Mouse (Mus musculus): ENCODE data around the gene Ndufv3. TPM values are rescaled to one million over a fixed set of nuclear protein-coding genes. Genes with fewer than 3 reads are reported as not detected.
"Not testable (repeated sequence)": the region's sequence is repeated elsewhere in the genome, so short reads cannot be mapped to it uniquely, and the experiment has no call there.

Ndufv3 gene
- polyA plus RNA-seq, 1 experiment, result 186 TPM

GRCm38 (mm10) chr17:31540809-31541459 lies 21.0 kb downstream of the Ndufv3 start:
- peak; percentile 39 for DNase-seq (ENCODE audit: low read depth)

GRCm38 (mm10) chr17:31541460-31541831 lies 21.5 kb downstream of the Ndufv3 start:
- peak; percentile 72 for DNase-seq (ENCODE audit: low read depth)
- TF ChIP-seq CTCF (IDR thresholded peaks at IDR 0.05; ENCODE audit: borderline replicate concordance, extremely low read depth, insufficient read depth, insufficient read length) (no peak), POLR2A (IDR thresholded peaks at IDR 0.05; ENCODE audit: borderline replicate concordance, extremely low read depth, insufficient read depth, insufficient read length, poor library complexity, severe bottlenecking) (no peak)

More at GRCm38 (mm10) chr17:31540809-31541459, 21.0 kb downstream of the Ndufv3 start:
- TF ChIP-seq CTCF (IDR thresholded peaks at IDR 0.05; ENCODE audit: borderline replicate concordance, extremely low read depth, insufficient read depth, insufficient read length) (no peak), POLR2A (IDR thresholded peaks at IDR 0.05; ENCODE audit: borderline replicate concordance, extremely low read depth, insufficient read depth, insufficient read length, poor library complexity, severe bottlenecking) (no peak)

- DNase-seq (ENCODE audit: low read depth), result peak; percentile 69
- TF ChIP-seq CTCF (IDR thresholded peaks at IDR 0.05; ENCODE audit: borderline replicate concordance, extremely low read depth, insufficient read depth, insufficient read length) (no peak), POLR2A (IDR thresholded peaks at IDR 0.05; ENCODE audit: borderline replicate concordance, extremely low read depth, insufficient read depth, insufficient read length, poor library complexity, severe bottlenecking) (no peak)
Observed at GRCm38 (mm10) chr17:31543574-31543973, 23.7 kb downstream of the Ndufv3 start.

GRCm38 (mm10) chr17:31546444-31547196 lies 26.7 kb downstream of the Ndufv3 start:
- TF ChIP-seq CTCF (IDR thresholded peaks at IDR 0.05; ENCODE audit: borderline replicate concordance, extremely low read depth, insufficient read depth, insufficient read length), result no peak
- no peak for TF ChIP-seq POLR2A (IDR thresholded peaks at IDR 0.05; ENCODE audit: borderline replicate concordance, extremely low read depth, insufficient read depth, insufficient read length, poor library complexity, severe bottlenecking)
- DNase-seq (ENCODE audit: low read depth), result no peak

GRCm38 (mm10) chr17:31547974-31548373 lies 28.1 kb downstream of the Ndufv3 start:
- TF ChIP-seq CTCF (IDR thresholded peaks at IDR 0.05; ENCODE audit: borderline replicate concordance, extremely low read depth, insufficient read depth, insufficient read length) (no peak), POLR2A (IDR thresholded peaks at IDR 0.05; ENCODE audit: borderline replicate concordance, extremely low read depth, insufficient read depth, insufficient read length, poor library complexity, severe bottlenecking) (no peak)
- DNase-seq (ENCODE audit: low read depth), result no peak

GRCm38 (mm10) chr17:31549389-31549788 lies 29.5 kb downstream of the Ndufv3 start:
- DNase-seq (ENCODE audit: low read depth), result no peak
- TF ChIP-seq CTCF (IDR thresholded peaks at IDR 0.05; ENCODE audit: borderline replicate concordance, extremely low read depth, insufficient read depth, insufficient read length) (no peak), POLR2A (IDR thresholded peaks at IDR 0.05; ENCODE audit: borderline replicate concordance, extremely low read depth, insufficient read depth, insufficient read length, poor library complexity, severe bottlenecking) (no peak)

DNA sequence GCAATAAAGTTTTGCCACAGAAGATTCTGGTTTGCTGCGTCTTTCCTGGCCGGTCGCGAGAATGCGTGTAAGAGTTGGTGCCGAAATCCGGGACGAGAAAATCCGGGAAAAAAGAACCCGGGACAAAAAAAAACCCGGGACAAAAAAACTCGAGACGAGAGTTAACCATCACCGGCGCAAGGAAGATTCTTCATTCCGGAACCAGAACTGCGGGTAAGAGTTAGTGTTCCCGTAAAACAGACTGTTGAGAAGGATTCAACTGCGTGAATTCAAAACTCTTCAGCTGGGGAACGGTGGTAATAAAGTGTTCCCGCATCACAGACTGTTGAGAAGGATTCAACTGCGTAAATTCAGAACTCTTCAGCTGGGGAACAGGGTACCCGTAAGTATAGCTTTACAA lies 32.7 kb downstream of the Ndufv3 start:
- DNase-seq (ENCODE audit: low read depth), result not testable (repeated sequence)

GRCm38 (mm10) chr17:31556253-31556652 lies 36.3 kb downstream of the Ndufv3 start:
- no peak for DNase-seq (ENCODE audit: low read depth)
- TF ChIP-seq CTCF (IDR thresholded peaks at IDR 0.05; ENCODE audit: borderline replicate concordance, extremely low read depth, insufficient read depth, insufficient read length) (no peak), POLR2A (IDR thresholded peaks at IDR 0.05; ENCODE audit: borderline replicate concordance, extremely low read depth, insufficient read depth, insufficient read length, poor library complexity, severe bottlenecking) (no peak)

GRCm38 (mm10) chr17:31557124-31557880 lies 37.4 kb downstream of the Ndufv3 start:
- no peak for TF ChIP-seq POLR2A (IDR thresholded peaks at IDR 0.05; ENCODE audit: borderline replicate concordance, extremely low read depth, insufficient read depth, insufficient read length, poor library complexity, severe bottlenecking)
- TF ChIP-seq CTCF (IDR thresholded peaks at IDR 0.05; ENCODE audit: borderline replicate concordance, extremely low read depth, insufficient read depth, insufficient read length), result no peak
- DNase-seq (ENCODE audit: low read depth), result peak; percentile 85

- TF ChIP-seq CTCF (IDR thresholded peaks at IDR 0.05; ENCODE audit: borderline replicate concordance, extremely low read depth, insufficient read depth, insufficient read length) (no peak), POLR2A (IDR thresholded peaks at IDR 0.05; ENCODE audit: borderline replicate concordance, extremely low read depth, insufficient read depth, insufficient read length, poor library complexity, severe bottlenecking) (no peak)
- DNase-seq (ENCODE audit: low read depth), result peak; percentile 44
Observed at GRCm38 (mm10) chr17:31557947-31558542, 38.1 kb downstream of the Ndufv3 start.
